Mouse (Mus musculus) thymus, postnatal 0 days (tissue): ENCODE data around the gene Camk2n1. TPM values are rescaled to one million over a fixed set of nuclear protein-coding genes. Genes with fewer than 3 reads are reported as not detected.
"Not testable (repeated sequence)": the region's sequence is repeated elsewhere in the genome, so short reads cannot be mapped to it uniquely, and the experiment has no call there.

Experiments used
- DNase-seq: peaks from one replicate; pipeline ENCODE4 v3.0.0-alpha.2; 2015; ENCODE audit warnings: low spot score
- polyA plus RNA-seq: library from polyadenylated mRNA; unstranded; fragments of >200 nt; fragmentation: Nextera tagmentation; extraction: Ambion mirVana; gene quantifications from 2 replicates; pipeline ENCODE4 v1.2.1, GENCODE M21; 2015

The Camk2n1 gene
- polyA plus RNA-seq = 0.36 and 0.47 TPM in 2 replicates

GRCm38 (mm10) chr4:138453753-138454570 lies at the start of gene Camk2n1:
TSS of gene Camk2n1 (plus strand) at chr4:138454314.
- peak; percentile 40 for DNase-seq

- peak; percentile 11 for DNase-seq
Measured at GRCm38 (mm10) chr4:138404806-138405205, 49.3 kb upstream of the Camk2n1 start.

- no peak for DNase-seq
Measured at GRCm38 (mm10) chr4:138407479-138408194, 46.5 kb upstream of the Camk2n1 start.

- no peak for DNase-seq
Measured at GRCm38 (mm10) chr4:138411011-138411410, 43.1 kb upstream of the Camk2n1 start.

GRCm38 (mm10) chr4:138411504-138412121 lies 42.5 kb upstream of the Camk2n1 start:
- no peak for DNase-seq

GRCm38 (mm10) chr4:138414725-138415124 lies 39.4 kb upstream of the Camk2n1 start:
- DNase-seq = no peak

GRCm38 (mm10) chr4:138415991-138416390 lies 38.1 kb upstream of the Camk2n1 start:
- no peak for DNase-seq

GRCm38 (mm10) chr4:138416414-138416813 lies 37.7 kb upstream of the Camk2n1 start:
- no peak for DNase-seq

- no peak for DNase-seq
Measured at GRCm38 (mm10) chr4:138417882-138418281, 36.2 kb upstream of the Camk2n1 start.

GRCm38 (mm10) chr4:138418340-138418957 lies 35.7 kb upstream of the Camk2n1 start:
- no peak for DNase-seq

- DNase-seq = no peak
Measured at GRCm38 (mm10) chr4:138425028-138425427, 29.1 kb upstream of the Camk2n1 start.

- DNase-seq = not testable (repeated sequence)
Measured at GRCm38 (mm10) chr4:138425604-138426003, 28.5 kb upstream of the Camk2n1 start.

GRCm38 (mm10) chr4:138426778-138427705 lies 27.1 kb upstream of the Camk2n1 start:
- peak; percentile 44 for DNase-seq

- peak; percentile 19 for DNase-seq
Measured at GRCm38 (mm10) chr4:138429778-138430177, 24.3 kb upstream of the Camk2n1 start.

GRCm38 (mm10) chr4:138431340-138431739 lies 22.8 kb upstream of the Camk2n1 start:
- no peak for DNase-seq

GRCm38 (mm10) chr4:138434347-138435316 lies 19.5 kb upstream of the Camk2n1 start, which contains the start of gene Mul1:
TSS of gene Mul1 (plus strand) at chr4:138434671.
- peak; percentile 96 for DNase-seq

- no peak for DNase-seq
Measured at GRCm38 (mm10) chr4:138440062-138440461, 14.1 kb upstream of the Camk2n1 start.

GRCm38 (mm10) chr4:138444941-138445340 lies 9.2 kb upstream of the Camk2n1 start:
- no peak for DNase-seq

GRCm38 (mm10) chr4:138446981-138447380 lies 7.1 kb upstream of the Camk2n1 start:
- DNase-seq = no peak
